Mouse (Mus musculus) heart, postnatal 0 days (tissue): Measurements from ENCODE around the gene Cript.

Experiments used
- CTCF ChIP-seq: IDR thresholded peaks from 2 replicates; pipeline ENCODE4 v1.5.1; 2016; ENCODE audit warnings: antibody characterized with exemption, control low read depth, low read depth
- EP300 ChIP-seq: IDR thresholded peaks from 2 replicates; pipeline ENCODE4 v1.6.1; 2016; ENCODE audit warnings: antibody characterized with exemption, low read depth

- TF ChIP-seq CTCF (no peak), EP300 (no peak)
Measured at GRCm38 (mm10) chr17:86981205-86981604, 44.1 kb upstream of the Cript start.
